Mouse (Mus musculus): ENCODE measurements at regions not wholly inside any gene's neighbourhood (a gene's known extent, or its start where the extent isn't known, plus 50 kb on each side); places are given as distances from the start of the nearest gene placed in this dataset.

- Histone ChIP-seq H3K27ac (peak overlapping the region; percentile 79), H3K27me3 (peaks cover 48% of the 10 kb centered on the region), H3K4me3 (replicated peaks) (no peak overlapping the region), H3K9ac (peak overlapping the region; percentile 36; the same call in 1 of the 2 replicates), H3K9me3 (no peaks in the 10 kb centered on the region), H3K4me1 (peaks cover 45% of the 10 kb centered on the region), H3K4me2 (no peak overlapping the region), H3K36me3 (replicated peaks) (no peaks in the 10 kb centered on the region)
- no peak for ATAC-seq (ENCODE audit: low FRiP score)
- WGBS = 9% methylated on average over 7 of the region's 7 CpGs
These were observed 477.6 kb downstream of the Prss52 start for GRCm38 (mm10) chr14:64581705-64582104.

- peak overlapping the region; percentile 79 for H3K27ac ChIP-seq
- no peak overlapping the region for H3K4me3 ChIP-seq (replicated peaks)
- ATAC-seq (ENCODE audit: low FRiP score) = no peak
- H3K4me1 ChIP-seq = peaks cover 52% of the 10 kb centered on the region
- peaks cover 58% of the 10 kb centered on the region for H3K27me3 ChIP-seq
- no peak overlapping the region for H3K9ac ChIP-seq
- no peaks in the 10 kb centered on the region for H3K36me3 ChIP-seq (replicated peaks)
- no peaks in the 10 kb centered on the region for H3K9me3 ChIP-seq
- WGBS = 39% methylated on average over 4 of the region's 4 CpGs
- no peak overlapping the region for H3K4me2 ChIP-seq
These were observed 478.7 kb downstream of the Prss52 start for GRCm38 (mm10) chr14:64582822-64583221.

GRCm38 (mm10) chr14:64584221-64584620, 480.1 kb downstream of the Prss52 start:
- H3K27me3 ChIP-seq = peaks cover 63% of the 10 kb centered on the region
- H3K9ac ChIP-seq = no peak overlapping the region
- 65% methylated on average over 5 of the region's 5 CpGs for WGBS
- H3K9me3 ChIP-seq = no peaks in the 10 kb centered on the region
- no peak overlapping the region for H3K4me2 ChIP-seq
- H3K36me3 ChIP-seq (replicated peaks) = no peaks in the 10 kb centered on the region
- no peak for ATAC-seq (ENCODE audit: low FRiP score)
- peaks cover 58% of the 10 kb centered on the region for H3K4me1 ChIP-seq
- no peak overlapping the region for H3K27ac ChIP-seq
- no peak overlapping the region for H3K4me3 ChIP-seq (replicated peaks)

- Histone ChIP-seq H3K9me3 (no peaks in the 10 kb centered on the region), H3K4me2 (peak overlapping the region; percentile 13; the same call in 1 of the 2 replicates), H3K4me3 (replicated peaks) (no peak overlapping the region), H3K36me3 (replicated peaks) (no peaks in the 10 kb centered on the region), H3K27me3 (peaks cover 64% of the 10 kb centered on the region), H3K9ac (no peak overlapping the region), H3K4me1 (peaks cover 64% of the 10 kb centered on the region), H3K27ac (peak overlapping the region; percentile 99)
- 12% methylated on average over 5 of the region's 5 CpGs for WGBS
- no peak for ATAC-seq (ENCODE audit: low FRiP score)
These were observed 481.0 kb downstream of the Prss52 start for GRCm38 (mm10) chr14:64585081-64585470.

- H3K27ac ChIP-seq = peak overlapping the region; percentile 99
- peaks cover 66% of the 10 kb centered on the region for H3K4me1 ChIP-seq
- peaks cover 66% of the 10 kb centered on the region for H3K27me3 ChIP-seq
- WGBS = 4% methylated on average over 28 of the region's 28 CpGs
- no peak overlapping the region; the same call in 1 of the 2 replicates for H3K9ac ChIP-seq
- peak overlapping the region; percentile 79 for H3K4me2 ChIP-seq
- H3K4me3 ChIP-seq (replicated peaks) = 0 out of 2 replicates have a peak overlapping the region, but pooled peaks have one; percentile 7
- no peaks in the 10 kb centered on the region for H3K36me3 ChIP-seq (replicated peaks)
- H3K9me3 ChIP-seq = no peaks in the 10 kb centered on the region
- no peak for ATAC-seq (ENCODE audit: low FRiP score)
These were observed 481.5 kb downstream of the Prss52 start for GRCm38 (mm10) chr14:64585471-64586192.

- ATAC-seq (ENCODE audit: low FRiP score) = no peak
- Histone ChIP-seq H3K4me3 (replicated peaks) (peak overlapping the region; percentile 54), H3K27me3 (peaks cover 74% of the 10 kb centered on the region), H3K4me2 (peak overlapping the region; percentile 79), H3K4me1 (peaks cover 67% of the 10 kb centered on the region), H3K36me3 (replicated peaks) (no peaks in the 10 kb centered on the region), H3K9ac (peak overlapping the region; percentile 83), H3K27ac (peak overlapping the region; percentile 99), H3K9me3 (no peaks in the 10 kb centered on the region)
- 4% methylated on average over 12 of the region's 12 CpGs for WGBS
These were observed 482.3 kb downstream of the Prss52 start for GRCm38 (mm10) chr14:64586386-64586859.

GRCm38 (mm10) chr14:64586860-64587698, 483.0 kb downstream of the Prss52 start:
- peak; percentile 63 for ATAC-seq (ENCODE audit: low FRiP score)
- 0 out of 2 replicates have a peak, but pooled peaks cover under 1% of the 10 kb centered on the region for H3K36me3 ChIP-seq (replicated peaks)
- peak overlapping the region; percentile 83 for H3K9ac ChIP-seq
- under 1% methylated on average over 58 of the region's 58 CpGs for WGBS
- H3K4me2 ChIP-seq = peak overlapping the region; percentile 79
- peaks cover 80% of the 10 kb centered on the region for H3K27me3 ChIP-seq
- peak overlapping the region; percentile 54 for H3K4me3 ChIP-seq (replicated peaks)
- H3K27ac ChIP-seq = peak overlapping the region; percentile 99
- H3K9me3 ChIP-seq = no peaks in the 10 kb centered on the region
- H3K4me1 ChIP-seq = peaks cover 65% of the 10 kb centered on the region

GRCm38 (mm10) chr14:64587699-64588434, 483.8 kb downstream of the Prss52 start:
- Histone ChIP-seq H3K4me2 (peak overlapping the region; percentile 79), H3K4me3 (replicated peaks) (peak overlapping the region; percentile 54), H3K9me3 (no peaks in the 10 kb centered on the region), H3K4me1 (peaks cover 68% of the 10 kb centered on the region), H3K36me3 (replicated peaks) (0 out of 2 replicates have a peak, but pooled peaks cover 3% of the 10 kb centered on the region), H3K27me3 (peaks cover 85% of the 10 kb centered on the region), H3K9ac (peak overlapping the region; percentile 83), H3K27ac (peak overlapping the region; percentile 99)
- peak; percentile 47 for ATAC-seq (ENCODE audit: low FRiP score)
- under 1% methylated on average over 40 of the region's 40 CpGs for WGBS

- peak overlapping the region; percentile 99 for H3K27ac ChIP-seq
- peak overlapping the region; percentile 79 for H3K4me2 ChIP-seq
- no peak for ATAC-seq (ENCODE audit: low FRiP score)
- no peaks in the 10 kb centered on the region for H3K9me3 ChIP-seq
- peak overlapping the region; percentile 54 for H3K4me3 ChIP-seq (replicated peaks)
- peak overlapping the region; percentile 83 for H3K9ac ChIP-seq
- 0 out of 2 replicates have a peak, but pooled peaks cover 3% of the 10 kb centered on the region for H3K36me3 ChIP-seq (replicated peaks)
- WGBS = under 1% methylated on average over 23 of the region's 23 CpGs
- peaks cover 68% of the 10 kb centered on the region for H3K4me1 ChIP-seq
- peaks cover 81% of the 10 kb centered on the region for H3K27me3 ChIP-seq
These were observed 484.5 kb downstream of the Prss52 start for GRCm38 (mm10) chr14:64588561-64588960.

GRCm38 (mm10) chr14:64589126-64589525, 485.0 kb downstream of the Prss52 start:
- Histone ChIP-seq H3K27ac (peak overlapping the region; percentile 99), H3K9me3 (no peaks in the 10 kb centered on the region), H3K36me3 (replicated peaks) (0 out of 2 replicates have a peak, but pooled peaks cover 3% of the 10 kb centered on the region), H3K4me1 (peaks cover 72% of the 10 kb centered on the region), H3K4me3 (replicated peaks) (peak overlapping the region; percentile 54), H3K9ac (peak overlapping the region; percentile 83), H3K27me3 (peaks cover 79% of the 10 kb centered on the region), H3K4me2 (peak overlapping the region; percentile 79)
- 0% methylated on average over 2 of the region's 2 CpGs for WGBS
- ATAC-seq (ENCODE audit: low FRiP score) = peak; percentile 7; the same call in 1 of the 2 replicates

- peak; percentile 42 for ATAC-seq (ENCODE audit: low FRiP score)
- H3K27ac ChIP-seq = peak overlapping the region; percentile 99
- H3K4me3 ChIP-seq (replicated peaks) = peak overlapping the region; percentile 54
- peak overlapping the region; percentile 83 for H3K9ac ChIP-seq
- H3K4me1 ChIP-seq = peaks cover 78% of the 10 kb centered on the region
- H3K9me3 ChIP-seq = no peaks in the 10 kb centered on the region
- under 1% methylated on average over 41 of the region's 41 CpGs for WGBS
- peaks cover 75% of the 10 kb centered on the region for H3K27me3 ChIP-seq
- peak overlapping the region; percentile 79 for H3K4me2 ChIP-seq
- H3K36me3 ChIP-seq (replicated peaks) = 0 out of 2 replicates have a peak, but pooled peaks cover 3% of the 10 kb centered on the region
These were observed 485.8 kb downstream of the Prss52 start for GRCm38 (mm10) chr14:64589571-64590547.

Measured in forebrain, embryonic 12.5 days (tissue).